Mouse (Mus musculus) limb, embryonic 13.5 days (tissue): ENCODE results near the gene Vstm4. TPM values are rescaled to one million over a fixed set of nuclear protein-coding genes. Genes with fewer than 3 reads are reported as not detected.

ENCODE experiments used
- ATAC-seq: fragments of 200-750 bp; cut with Nextera tagmentation; 2 replicates; pipeline ENCODE4 v1.8.0; 2017; ENCODE audit warnings: low read depth, moderate number of reproducible peaks, moderate TSS enrichment; ENCODE audit not compliant: low FRiP score
- H3K27ac ChIP-seq: fragments of 300-500 bp; sonication (generic); 2 replicates; pipeline ENCODE4 v1.5.1; 2015; ENCODE audit warnings: inconsistent platforms, mild to moderate bottlenecking, moderate library complexity
- H3K27me3 ChIP-seq: fragments of 300-500 bp; sonication (generic); 2 replicates; pipeline ENCODE4 v1.6.1; 2015; ENCODE audit warnings: mild to moderate bottlenecking, inconsistent platforms
- H3K36me3 ChIP-seq: fragments of 300-500 bp; sonication (generic); 2 replicates; pipeline ENCODE4 v1.6.1; 2015; ENCODE audit warnings: inconsistent platforms, mild to moderate bottlenecking, moderate library complexity
- H3K4me1 ChIP-seq: fragments of 300-500 bp; sonication (generic); 2 replicates; pipeline ENCODE4 v1.6.1; 2015; ENCODE audit warnings: inconsistent platforms
- H3K4me2 ChIP-seq: fragments of 300-500 bp; sonication (generic); replicated peaks from 2 replicates; pipeline ENCODE4 v1.6.1; 2015; ENCODE audit warnings: inconsistent platforms, mild to moderate bottlenecking, moderate library complexity
- H3K4me3 ChIP-seq: fragments of 300-500 bp; sonication (generic); 2 replicates; pipeline ENCODE4 v1.5.1; 2015; ENCODE audit warnings: moderate library complexity, mild to moderate bottlenecking, inconsistent platforms
- H3K9ac ChIP-seq: fragments of 300-500 bp; sonication (generic); 2 replicates; pipeline ENCODE4 v1.6.1; 2015; ENCODE audit warnings: mild to moderate bottlenecking, inconsistent platforms
- H3K9me3 ChIP-seq: fragments of 300-500 bp; sonication (generic); 2 replicates; pipeline ENCODE4 v1.6.1; 2016; ENCODE audit warnings: inconsistent platforms
- WGBS: fragments of 180-500 bp; shearing (Covaris S2); methylation state at CpG from one replicate; pipeline ENCODE4 v1.1.7; 2015; 5-methylcytosine and 5-hydroxymethylcytosine counted together
- polyA plus RNA-seq: library from polyadenylated mRNA; unstranded; fragments of >200 nt; fragmentation: Nextera tagmentation; extraction: Ambion mirVana; gene quantifications from 2 replicates; pipeline ENCODE4 v1.2.1, GENCODE M21; 2015

Vstm4 gene
- polyA plus RNA-seq, 1 experiment from 2014 or later, result 16.2 TPM

DNA sequence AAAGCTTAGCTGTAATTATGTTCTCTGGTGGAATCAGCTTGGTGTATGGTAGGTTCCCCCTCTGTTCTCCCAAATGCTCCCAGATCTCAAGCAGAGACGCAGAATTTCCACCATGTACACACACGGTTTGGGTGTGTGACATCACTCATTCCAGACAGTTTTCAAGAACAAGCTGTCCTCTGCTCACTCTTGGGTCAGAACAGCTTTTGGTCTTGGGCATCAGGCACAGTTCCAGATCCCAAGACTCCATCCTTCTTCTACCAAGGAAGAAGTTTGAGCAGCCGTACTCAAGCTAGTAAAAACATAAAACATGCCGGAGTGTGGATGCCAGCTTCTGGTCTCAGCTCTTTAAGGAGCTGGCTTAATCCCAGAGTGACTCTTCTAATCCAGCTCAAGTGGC lies 54.6 kb downstream of the Vstm4 start:
- H3K27ac ChIP-seq, result no peak overlapping the region
- no peak overlapping the region for H3K9ac ChIP-seq
- WGBS, result 88% methylated on average over 4 of the region's 4 CpGs
- ATAC-seq, result no peak
- no peaks in the 10 kb centered on the region for H3K27me3 ChIP-seq
- H3K9me3 ChIP-seq, result no peaks in the 10 kb centered on the region
- no peaks in the 10 kb centered on the region for H3K4me1 ChIP-seq
- no peak overlapping the region for H3K4me3 ChIP-seq
- H3K4me2 ChIP-seq, result no peak overlapping the region
- H3K36me3 ChIP-seq, result no peaks in the 10 kb centered on the region

DNA sequence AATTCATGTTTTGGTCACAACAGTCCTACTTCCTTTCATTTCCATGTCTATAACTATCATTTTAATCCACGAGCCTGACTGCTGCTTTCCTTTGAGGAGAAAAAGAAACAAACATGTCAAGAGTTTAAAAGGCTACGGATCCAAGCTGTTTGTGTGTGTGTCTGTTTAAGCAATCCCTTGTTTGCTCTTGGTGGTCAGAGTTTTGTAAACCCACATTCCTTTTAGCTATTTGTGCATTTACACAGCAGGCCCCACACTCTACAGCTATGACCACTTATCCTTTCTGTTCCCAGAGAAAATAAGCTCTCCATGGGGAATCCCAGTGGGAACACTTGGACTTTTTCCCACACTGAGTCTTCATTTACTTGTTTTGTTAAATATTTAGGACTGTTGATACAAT lies 58.8 kb downstream of the Vstm4 start:
- 72% methylated on average over 2 of the region's 2 CpGs for WGBS
- no peaks in the 10 kb centered on the region for H3K9me3 ChIP-seq
- H3K27me3 ChIP-seq, result no peaks in the 10 kb centered on the region
- no peak overlapping the region for H3K27ac ChIP-seq
- H3K9ac ChIP-seq, result no peak overlapping the region
- ATAC-seq, result no peak
- H3K36me3 ChIP-seq, result no peaks in the 10 kb centered on the region
- no peak overlapping the region for H3K4me2 ChIP-seq
- H3K4me1 ChIP-seq, result no peaks in the 10 kb centered on the region
- no peak overlapping the region for H3K4me3 ChIP-seq

DNA sequence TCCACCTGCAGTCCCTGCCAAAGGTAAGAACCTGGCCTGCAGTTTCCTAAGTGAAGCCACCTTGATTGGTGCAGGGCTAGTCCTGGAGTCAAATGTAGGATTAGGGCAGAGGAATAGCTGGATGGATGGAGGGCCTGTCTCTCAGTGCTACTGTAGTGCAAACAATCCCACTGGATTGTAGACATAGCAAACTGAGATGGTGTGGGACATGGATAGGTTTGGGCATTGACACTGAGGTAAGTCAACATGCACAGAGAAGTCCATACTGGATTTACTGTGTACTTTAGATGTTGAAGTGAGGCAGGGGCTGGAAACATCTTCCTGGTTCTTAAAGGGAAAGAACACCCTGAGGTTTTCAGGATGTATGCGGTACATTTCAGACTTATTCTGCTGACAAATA lies 61.4 kb downstream of the Vstm4 start:
- Histone ChIP-seq H3K4me1 (no peaks in the 10 kb centered on the region), H3K27me3 (no peaks in the 10 kb centered on the region), H3K36me3 (no peaks in the 10 kb centered on the region), H3K9me3 (no peaks in the 10 kb centered on the region), H3K9ac (no peak overlapping the region), H3K4me2 (no peak overlapping the region), H3K4me3 (no peak overlapping the region), H3K27ac (no peak overlapping the region)
- no peak for ATAC-seq
- WGBS, result 92% methylated on average over 1 of the region's 1 CpGs

DNA sequence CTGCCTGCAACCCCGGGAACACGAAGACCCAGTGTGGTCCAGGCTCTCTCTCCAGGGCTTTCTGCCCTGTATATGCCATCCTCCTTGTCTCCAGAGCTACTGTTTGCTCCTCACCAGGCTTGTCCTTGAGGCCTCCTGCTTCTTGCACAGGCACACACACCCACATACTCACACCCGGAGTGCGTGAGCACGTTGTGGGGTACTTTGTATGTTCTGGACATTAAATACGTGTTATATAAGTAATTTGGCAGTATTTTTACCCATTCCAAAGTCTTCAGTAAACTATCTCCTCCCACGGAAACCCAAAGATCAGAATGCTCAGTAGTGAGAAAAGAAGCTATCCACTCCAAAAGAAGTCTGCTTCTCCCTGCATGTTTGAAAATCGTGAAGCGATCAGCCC lies 67.3 kb downstream of the Vstm4 start:
- WGBS, result 81% methylated on average over 9 of the region's 9 CpGs
- ATAC-seq, result no peak
- Histone ChIP-seq H3K27ac (no peak overlapping the region), H3K4me1 (no peaks in the 10 kb centered on the region), H3K27me3 (no peaks in the 10 kb centered on the region), H3K9me3 (no peaks in the 10 kb centered on the region), H3K36me3 (no peaks in the 10 kb centered on the region), H3K4me3 (no peak overlapping the region), H3K4me2 (no peak overlapping the region), H3K9ac (no peak overlapping the region)

GRCm38 (mm10) chr14:32931709-32932108 lies 75.2 kb downstream of the Vstm4 start:
- Histone ChIP-seq H3K9ac (no peak overlapping the region), H3K4me1 (no peaks in the 10 kb centered on the region), H3K27me3 (no peaks in the 10 kb centered on the region), H3K27ac (no peak overlapping the region), H3K9me3 (no peaks in the 10 kb centered on the region), H3K4me3 (no peak overlapping the region), H3K36me3 (no peaks in the 10 kb centered on the region), H3K4me2 (no peak overlapping the region)
- 89% methylated on average over 10 of the region's 10 CpGs for WGBS
- no peak for ATAC-seq

- no peaks in the 10 kb centered on the region for H3K9me3 ChIP-seq
- no peak overlapping the region for H3K9ac ChIP-seq
- H3K4me1 ChIP-seq, result no peaks in the 10 kb centered on the region
- no peak overlapping the region for H3K4me2 ChIP-seq
- no peak overlapping the region for H3K4me3 ChIP-seq
- WGBS, result 73% methylated on average over 8 of the region's 8 CpGs
- ATAC-seq, result no peak
- no peaks in the 10 kb centered on the region for H3K36me3 ChIP-seq
- no peak overlapping the region for H3K27ac ChIP-seq
- no peaks in the 10 kb centered on the region for H3K27me3 ChIP-seq
Observed at GRCm38 (mm10) chr14:32932220-32932619, 75.7 kb downstream of the Vstm4 start.

- Histone ChIP-seq H3K4me1 (no peaks in the 10 kb centered on the region), H3K36me3 (no peaks in the 10 kb centered on the region), H3K9me3 (no peaks in the 10 kb centered on the region), H3K27ac (no peak overlapping the region), H3K4me2 (no peak overlapping the region), H3K27me3 (peaks cover 2% of the 10 kb centered on the region; the same call in 1 of the 2 replicates), H3K4me3 (no peak overlapping the region), H3K9ac (no peak overlapping the region)
- ATAC-seq, result no peak
- WGBS, result 73% methylated on average over 6 of the region's 6 CpGs
Observed at GRCm38 (mm10) chr14:32934064-32934463, 77.5 kb downstream of the Vstm4 start.

GRCm38 (mm10) chr14:32939217-32939616 lies 82.7 kb downstream of the Vstm4 start:
- H3K4me3 ChIP-seq, result no peak overlapping the region
- H3K4me2 ChIP-seq, result no peak overlapping the region
- no peaks in the 10 kb centered on the region for H3K4me1 ChIP-seq
- WGBS, result 77% methylated on average over 5 of the region's 5 CpGs
- H3K9ac ChIP-seq, result no peak overlapping the region
- H3K27me3 ChIP-seq, result peaks cover 24% of the 10 kb centered on the region
- ATAC-seq, result no peak
- no peaks in the 10 kb centered on the region for H3K36me3 ChIP-seq
- H3K27ac ChIP-seq, result no peak overlapping the region
- H3K9me3 ChIP-seq, result no peaks in the 10 kb centered on the region

GRCm38 (mm10) chr14:32947512-32947911 lies 91.0 kb downstream of the Vstm4 start:
- Histone ChIP-seq H3K4me3 (no peak overlapping the region), H3K9ac (no peak overlapping the region), H3K36me3 (no peaks in the 10 kb centered on the region), H3K27me3 (0 out of 2 replicates have a peak, but pooled peaks cover 9% of the 10 kb centered on the region), H3K4me2 (no peak overlapping the region), H3K4me1 (peaks cover 14% of the 10 kb centered on the region), H3K9me3 (no peaks in the 10 kb centered on the region), H3K27ac (no peak overlapping the region)
- ATAC-seq, result no peak
- 90% methylated on average over 2 of the region's 2 CpGs for WGBS

- 41% methylated on average over 20 of the region's 20 CpGs for WGBS
- Histone ChIP-seq H3K36me3 (no peaks in the 10 kb centered on the region), H3K9me3 (no peaks in the 10 kb centered on the region), H3K4me3 (no peak overlapping the region), H3K4me2 (peak overlapping the region; percentile 34), H3K9ac (no peak overlapping the region), H3K4me1 (peaks cover 14% of the 10 kb centered on the region), H3K27ac (no peak overlapping the region), H3K27me3 (0 out of 2 replicates have a peak, but pooled peaks cover 2% of the 10 kb centered on the region)
- peak; percentile 64 for ATAC-seq
Observed at GRCm38 (mm10) chr14:32950312-32951301, 94.1 kb downstream of the Vstm4 start.

- Histone ChIP-seq H3K9ac (no peak overlapping the region), H3K9me3 (no peaks in the 10 kb centered on the region), H3K4me1 (peaks cover 2% of the 10 kb centered on the region), H3K27me3 (no peaks in the 10 kb centered on the region), H3K4me2 (no peak overlapping the region), H3K27ac (no peak overlapping the region), H3K36me3 (no peaks in the 10 kb centered on the region), H3K4me3 (no peak overlapping the region)
- WGBS, result 78% methylated on average over 8 of the region's 8 CpGs
- no peak for ATAC-seq
Observed at GRCm38 (mm10) chr14:32956486-32956885, 99.9 kb downstream of the Vstm4 start.

GRCm38 (mm10) chr14:32958671-32959070 lies 102.1 kb downstream of the Vstm4 start:
- Histone ChIP-seq H3K4me1 (no peaks in the 10 kb centered on the region; the same call in 1 of the 2 replicates), H3K9me3 (no peaks in the 10 kb centered on the region), H3K27me3 (0 out of 2 replicates have a peak, but pooled peaks cover 3% of the 10 kb centered on the region), H3K4me2 (no peak overlapping the region), H3K27ac (no peak overlapping the region), H3K4me3 (no peak overlapping the region), H3K36me3 (no peaks in the 10 kb centered on the region), H3K9ac (no peak overlapping the region)
- WGBS, result 49% methylated on average over 8 of the region's 8 CpGs
- no peak for ATAC-seq
